Mouse (Mus musculus) cerebellum, adult 2 months (tissue): Measurements from ENCODE around the gene Hmg20a.

Source experiments
- CTCF ChIP-seq: fragments of 200-500 bp; IDR thresholded peaks from 2 replicates; pipeline ENCODE4 v1.5.1; 2011; ENCODE audit warnings: low read depth, mild to moderate bottlenecking, control low read depth, low read length, moderate library complexity, borderline replicate concordance; ENCODE audit not compliant: insufficient read depth
- POLR2A ChIP-seq: fragments of 200-500 bp; IDR thresholded peaks from 2 replicates; pipeline ENCODE4 v1.6.1; 2011; ENCODE audit warnings: low read length, control low read depth, borderline replicate concordance; ENCODE audit not compliant: insufficient read depth

DNA sequence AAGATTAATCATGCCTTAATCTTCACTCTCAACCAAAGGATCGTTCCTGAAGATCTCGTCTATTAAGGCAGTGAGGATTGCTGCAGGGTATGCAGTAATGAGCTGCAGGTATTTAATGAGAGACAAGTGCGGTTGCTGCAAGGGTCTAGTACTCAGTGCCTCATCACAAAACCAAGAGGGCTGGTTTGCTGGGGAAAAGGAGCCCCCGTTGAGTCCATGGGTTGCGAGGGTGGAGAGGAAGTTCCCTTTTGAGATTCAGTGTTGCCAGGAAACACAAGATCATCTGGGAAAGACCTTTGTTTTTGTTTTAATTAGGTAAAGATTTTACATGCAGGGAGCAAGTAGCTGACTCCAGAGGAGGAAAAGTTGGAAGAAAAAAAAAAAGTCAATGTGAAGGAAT is 86.1 kb downstream of the Hmg20a start:
- TF ChIP-seq CTCF (no peak), POLR2A (no peak)
